Comparison of ENCODE assay signal across 8 mouse cellular contexts in genomic region chr3:104638932-104639748, GRCm38 (mm10). TPM values are rescaled to one million over a fixed set of nuclear protein-coding genes. Genes with fewer than 3 reads are reported as not detected.
DNase-seq lines count a peak whose midpoint lies in the region; ATAC-seq and TF ChIP-seq lines count a peak whose summit lies in the region.

No protein-coding gene starts in this region.

- WGBS in embryonic facial prominence, embryonic 15.5 days: under 1% methylated on average over 53 of the region's 58 CpGs
- under 1% methylated on average over 41 of the region's 58 CpGs for WGBS in midbrain, postnatal 0 days

- peak; percentile 52 for ATAC-seq in embryonic facial prominence, embryonic 15.5 days (ENCODE audit: insufficient number of reproducible peaks, low FRiP score, low TSS enrichment, low read depth)
- peak; percentile 68 for ATAC-seq in midbrain, postnatal 0 days (ENCODE audit: low FRiP score)

- H3K9me3 ChIP-seq in embryonic facial prominence, embryonic 15.5 days (replicated peaks): no peaks in the 10 kb centered on the region
- H3K9me3 ChIP-seq in midbrain, postnatal 0 days (ENCODE audit: low read length): no peaks in the 10 kb centered on the region

- no peak for TF ChIP-seq CTCF in midbrain, postnatal 0 days (IDR thresholded peaks at IDR 0.05)

- H3K4me2 ChIP-seq in embryonic facial prominence, embryonic 15.5 days (replicated peaks): peak overlapping the region; percentile 93
- peak overlapping the region; percentile 95 for H3K4me2 ChIP-seq in midbrain, postnatal 0 days (ENCODE audit: low read depth, low read length, poor library complexity, severe bottlenecking)

- DNase-seq in CD4-positive helper T cell, adult 2 months (ENCODE audit: low read depth, low spot score): peak; percentile 76
- peak; percentile 51 for DNase-seq in adrenal gland, postnatal 25 days
- DNase-seq in heart, adult 9 months (ENCODE audit: low spot score in 2 of 2): peak; percentile 54 to 64
- DNase-seq in kidney, adult 9 months: peak; percentile 66
- peak; percentile 90 for DNase-seq in liver
- peak; percentile 39 for DNase-seq in midbrain, postnatal 0 days (ENCODE audit: low spot score)
- DNase-seq in splenic B cell, adult 2 months (ENCODE audit: low read depth, low spot score): peak; percentile 62

- no peaks in the 10 kb centered on the region for H3K27me3 ChIP-seq in embryonic facial prominence, embryonic 15.5 days
- no peaks in the 10 kb centered on the region for H3K27me3 ChIP-seq in midbrain, postnatal 0 days (ENCODE audit: insufficient read depth, low read length)
- H3K27me3 ChIP-seq in splenic B cell, adult 2 months (ENCODE audit: control insufficient read depth, insufficient read depth, low read length, poor library complexity, severe bottlenecking): no peaks in the 10 kb centered on the region

- H3K4me3 ChIP-seq in embryonic facial prominence, embryonic 15.5 days (replicated peaks): peak overlapping the region; percentile 85
- H3K4me3 ChIP-seq in midbrain, postnatal 0 days (ENCODE audit: low read depth, low read length): peak overlapping the region; percentile 86

- peak overlapping the region; percentile 58; the same call in 1 of the 2 replicates for H3K27ac ChIP-seq in embryonic facial prominence, embryonic 15.5 days (replicated peaks)
- peak overlapping the region; percentile 55 for H3K27ac ChIP-seq in midbrain, postnatal 0 days (ENCODE audit: low read depth, low read length)

- peak overlapping the region; percentile 70 for H3K9ac ChIP-seq in embryonic facial prominence, embryonic 15.5 days
- peak overlapping the region; percentile 78 for H3K9ac ChIP-seq in midbrain, postnatal 0 days (replicated peaks; ENCODE audit: low read length, poor library complexity, severe bottlenecking)

- H3K4me1 ChIP-seq in embryonic facial prominence, embryonic 15.5 days: peaks cover 7% of the 10 kb centered on the region; the same call in 1 of the 2 replicates
- no peaks in the 10 kb centered on the region for H3K4me1 ChIP-seq in midbrain, postnatal 0 days (ENCODE audit: insufficient read depth, low read length)

- no peaks in the 10 kb centered on the region for H3K36me3 ChIP-seq in embryonic facial prominence, embryonic 15.5 days
- no peaks in the 10 kb centered on the region for H3K36me3 ChIP-seq in midbrain, postnatal 0 days (ENCODE audit: insufficient read depth, low read length)
- H3K36me3 ChIP-seq in splenic B cell, adult 2 months (ENCODE audit: control insufficient read depth, insufficient read depth, low read length, poor library complexity, severe bottlenecking): no peaks in the 10 kb centered on the region

RNA-seq across cellular contexts. Expression of gene Slc16a1, which starts 0.7 kb away (rescaled TPM):
- total RNA-seq in adrenal gland, postnatal 25 days (2021): 26.1 and 31.4 TPM in 2 replicates
- 29.3 and 31.0 TPM in 2 replicates for polyA plus RNA-seq in embryonic facial prominence, embryonic 15.5 days (2015; fragmentation: Nextera tagmentation; extraction: Ambion mirVana)
- 31.2 and 36.6 TPM in 2 replicates for total RNA-seq in midbrain, postnatal 0 days (2014; rRNA removed)
- polyA plus RNA-seq in midbrain, postnatal 0 days (2015; fragmentation: Nextera tagmentation; extraction: Ambion mirVana): 19.1 and 20.5 TPM in 2 replicates

Comparison
In these comparisons a context has a peak if more than half of its experiments do, and no peak if none do; other contexts are left out.
1. Peak in every context shown above with its lines: DNase-seq, ATAC-seq, H3K4me3 ChIP-seq and H3K27ac ChIP-seq.
2. DNase-seq: peak in every context shown above with its lines; median percentile 90 in liver; 76 in CD4-positive helper T cell, adult 2 months; 66 in kidney, adult 9 months; 62 in splenic B cell, adult 2 months; 59 in heart, adult 9 months; 51 in adrenal gland, postnatal 25 days; 39 in midbrain, postnatal 0 days.